Mouse (Mus musculus) left cerebral cortex, postnatal 4 days (tissue): ENCODE data around the gene Ttll6. TPM values are rescaled to one million over a fixed set of nuclear protein-coding genes. Genes with fewer than 3 reads are reported as not detected.
A peak's percentile ranks its signal among the peaks of the same experiment; 100 is the strongest.

ENCODE experiments used
- DNase-seq: peaks from one replicate; pipeline ENCODE4 v3.0.0-alpha.2; 2022
- intact Hi-C: fragments of 180-260 bp; cut with DNase I; formaldehyde crosslinking; loops from one replicate; pipeline ENCODE4 v1.15.1; 2025
- total RNA-seq, 2 experiments: library from RNA; stranded (reverse); gene quantifications; 2 replicates each; pipeline ENCODE4 v1.2.3; 2021

The Ttll6 gene
- total RNA-seq, 2 experiments from 2014 or later, result 0.28 to 0.32 TPM

DNA sequence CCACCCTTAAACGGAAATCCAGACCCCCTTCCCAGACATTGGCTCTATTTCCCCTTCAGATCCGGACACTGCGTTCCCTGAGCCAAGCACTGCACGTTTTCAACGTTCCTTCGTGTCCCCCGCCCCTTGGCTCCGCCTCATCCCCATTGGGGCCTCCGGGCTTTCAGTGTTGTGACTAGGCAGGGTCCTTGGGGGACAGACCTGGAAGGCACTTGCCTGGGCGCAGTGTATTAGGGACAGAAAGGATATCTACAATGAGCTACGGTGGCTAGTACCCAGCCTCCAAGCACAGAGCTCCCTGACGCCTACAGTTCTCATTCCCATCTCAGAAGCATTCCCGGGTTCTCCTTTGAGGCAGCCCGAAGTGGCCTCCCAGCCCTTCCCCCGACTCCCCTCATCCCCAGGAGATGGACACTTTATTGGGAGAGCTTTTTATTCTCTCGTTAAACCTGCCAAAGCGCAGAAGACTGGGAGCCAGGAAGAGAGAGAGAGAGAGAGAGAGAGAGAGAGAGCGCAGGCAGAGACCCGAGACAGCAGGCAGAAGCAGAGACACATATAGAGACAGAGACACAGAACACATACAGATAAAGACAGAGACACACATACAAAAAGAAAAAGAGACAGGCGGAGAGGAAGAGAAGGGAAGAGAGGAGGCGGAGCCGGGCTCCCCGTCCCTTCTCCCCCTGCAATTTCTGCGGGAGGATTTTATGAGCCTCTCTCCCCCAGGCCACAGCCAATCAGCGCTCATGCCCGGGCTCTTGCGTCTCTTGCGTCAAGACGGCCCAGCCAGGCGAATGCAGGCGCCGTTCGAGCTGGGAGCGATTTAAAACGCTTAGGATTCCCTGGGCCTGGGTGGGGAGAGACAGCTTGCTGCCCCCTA, 60.2 kb downstream of the Ttll6 start, which contains the start of gene Hoxb13:
Gene Hoxb13 (plus strand): TSS at position 796 of the 880 bp plus-strand sequence.
- DNase-seq, result no peak
- intact Hi-C loops, result no loop called here

GRCm38 (mm10) chr11:96194401-96194710, 60.8 kb downstream of the Ttll6 start:
- intact Hi-C loops, result no loop called here
- no peak for DNase-seq

DNA sequence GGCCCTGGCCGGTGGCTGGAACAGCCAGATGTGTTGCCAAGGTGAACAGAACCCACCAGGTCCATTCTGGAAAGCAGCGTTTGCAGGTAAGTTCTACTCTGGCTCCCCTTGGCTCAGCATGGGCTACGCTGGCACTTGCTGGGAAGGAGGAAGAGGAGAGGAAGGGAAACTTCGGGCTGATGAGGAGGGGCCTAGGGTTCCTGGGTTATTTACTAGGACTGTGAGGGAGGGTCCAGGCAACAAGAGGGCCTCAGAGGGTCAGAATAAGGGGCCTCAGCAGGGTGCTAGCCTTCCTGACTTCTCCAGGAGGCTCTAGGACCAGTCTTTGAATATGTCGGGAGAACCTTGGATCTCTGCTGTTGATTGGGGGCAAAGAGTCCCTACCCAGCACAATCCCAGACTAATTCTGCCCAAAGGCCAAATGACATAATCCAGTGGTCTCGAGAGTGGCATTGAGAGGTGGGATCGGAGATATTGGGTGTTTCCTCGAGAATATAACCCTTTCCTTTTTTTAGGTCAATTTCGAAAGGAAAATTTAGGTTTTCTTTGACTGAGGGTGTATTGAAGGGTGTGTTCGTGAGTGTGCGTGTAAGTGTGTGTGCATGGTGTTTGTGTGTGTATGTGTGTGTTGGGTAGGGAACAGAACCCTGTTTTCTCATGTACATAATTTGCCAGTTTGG, 61.5 kb downstream of the Ttll6 start:
- DNase-seq, result no peak
- intact Hi-C loops, result no loop called here

DNA sequence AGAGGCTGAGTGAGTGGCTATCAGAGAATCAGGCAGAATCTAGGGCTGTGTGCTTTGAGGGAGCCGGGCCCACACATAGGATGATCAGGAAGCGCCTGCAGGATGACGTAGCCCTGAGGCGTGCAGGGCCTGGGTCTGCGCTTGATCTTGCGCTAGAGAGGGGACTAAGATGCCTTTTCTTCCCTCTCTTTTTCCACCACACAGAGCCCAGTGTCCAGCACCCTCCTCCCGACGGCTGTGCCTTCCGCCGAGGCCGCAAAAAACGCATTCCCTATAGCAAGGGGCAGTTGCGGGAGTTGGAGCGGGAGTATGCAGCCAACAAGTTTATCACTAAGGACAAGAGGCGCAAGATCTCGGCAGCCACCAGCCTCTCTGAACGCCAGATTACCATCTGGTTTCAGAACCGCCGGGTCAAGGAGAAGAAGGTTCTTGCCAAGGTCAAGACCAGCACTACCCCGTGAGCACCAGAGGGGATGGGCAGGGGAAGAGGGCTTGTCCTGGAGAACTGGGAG, 62.2 kb downstream of the Ttll6 start:
- intact Hi-C loops, result no loop called here
- no peak for DNase-seq

DNA sequence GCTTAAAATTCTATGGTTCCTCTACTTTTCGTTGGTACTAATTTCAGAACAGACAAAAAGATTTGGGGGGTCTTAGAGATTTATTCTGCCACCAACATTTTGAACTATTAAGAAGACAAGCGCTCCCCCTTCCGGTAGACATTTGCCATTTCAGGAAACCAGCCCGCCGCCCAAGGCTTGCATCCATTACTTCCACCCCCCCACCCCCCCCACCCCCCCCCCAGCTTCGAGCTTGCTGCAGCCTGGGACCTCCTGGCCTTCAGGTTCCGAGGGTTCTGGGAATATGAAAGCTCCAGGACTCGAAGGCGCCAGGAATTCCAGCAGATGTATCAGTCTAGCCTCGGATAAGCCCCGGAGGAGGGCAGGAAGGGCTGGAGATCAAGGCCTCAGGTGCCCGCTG, 65.1 kb downstream of the Ttll6 start:
- intact Hi-C loops, result no loop called here
- DNase-seq, result peak; percentile 46

- intact Hi-C loops, result no loop called here
Measured at GRCm38 (mm10) chr11:96199181-96200086, 65.8 kb downstream of the Ttll6 start.

DNA sequence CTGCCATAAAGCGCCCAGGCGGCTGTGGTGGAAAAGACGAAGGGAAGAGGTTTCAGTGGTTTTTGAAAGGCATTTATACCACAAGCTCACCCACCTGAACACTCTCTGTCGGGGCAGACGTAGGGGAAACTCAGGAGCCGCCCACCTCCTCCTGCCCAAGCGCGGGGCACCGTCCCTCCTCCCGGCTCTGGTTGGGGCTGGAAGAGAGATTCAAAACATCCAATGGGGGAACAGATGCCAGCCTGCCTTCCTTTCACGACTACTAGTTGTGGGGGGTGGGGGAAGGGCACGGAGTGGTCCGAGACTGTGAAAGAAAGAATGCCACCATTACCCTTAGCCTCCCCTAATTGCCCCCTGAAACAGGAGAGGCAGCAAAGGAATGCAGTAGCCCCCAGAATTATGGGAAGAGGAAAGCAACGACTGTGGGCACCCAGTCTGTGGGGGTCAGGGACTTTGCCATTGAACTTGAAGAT, 66.6 kb downstream of the Ttll6 start:
- intact Hi-C loops, result no loop called here
- DNase-seq, result no peak

More at GRCm38 (mm10) chr11:96199181-96200086, 65.8 kb downstream of the Ttll6 start:
- DNase-seq, result no peak

DNA sequence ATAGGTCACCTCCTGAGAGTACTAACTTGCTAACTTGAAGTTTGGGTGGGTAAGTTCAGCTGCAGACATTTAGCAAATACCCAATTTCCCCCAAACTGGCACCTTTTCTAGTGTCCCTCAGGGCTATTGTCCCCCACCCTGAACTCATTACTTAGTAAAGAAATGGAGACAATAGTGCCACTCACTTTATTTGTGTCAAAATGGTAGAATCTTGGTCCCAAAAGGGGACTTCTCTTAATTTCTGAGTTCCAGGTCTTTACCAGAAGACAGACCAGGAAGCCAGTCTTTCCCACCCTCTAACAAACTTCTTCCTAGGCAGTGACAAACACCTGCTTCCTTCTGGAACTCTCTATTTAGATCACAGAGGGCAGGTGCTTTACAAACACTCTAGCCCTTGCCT, 68.2 kb downstream of the Ttll6 start:
- intact Hi-C loops, result no loop called here
- no peak for DNase-seq

DNA sequence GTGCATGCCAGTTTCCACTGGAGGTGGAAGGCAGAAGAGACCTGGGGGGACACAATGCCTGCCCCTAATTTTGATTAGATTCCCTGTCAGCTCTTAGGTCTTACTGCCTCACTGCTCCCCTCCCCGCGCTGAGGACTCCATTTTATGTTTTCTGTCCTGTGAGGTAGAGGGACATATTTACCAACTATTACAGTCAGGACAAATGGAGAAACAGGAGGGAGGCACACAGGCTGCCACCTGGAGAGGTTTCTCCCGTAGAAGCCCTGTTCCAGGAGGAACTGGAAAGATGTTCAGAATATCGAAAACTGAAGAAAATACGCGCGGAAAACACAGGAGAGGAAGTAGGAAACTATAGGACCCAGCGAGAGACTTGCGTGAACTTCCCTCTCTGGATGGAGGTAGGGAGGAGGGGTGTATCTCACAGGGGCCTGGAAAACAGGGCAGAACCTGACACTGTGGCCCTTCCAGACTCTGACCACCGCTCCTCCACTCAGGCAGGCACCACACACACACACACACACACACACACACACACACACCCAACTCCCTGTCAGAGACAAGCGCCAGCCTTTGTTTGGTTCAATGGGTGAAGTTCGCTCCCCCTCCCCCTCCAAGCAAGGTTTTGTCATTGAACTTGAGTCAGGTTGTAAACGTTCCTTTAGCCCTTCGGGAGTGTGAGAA, 69.0 kb downstream of the Ttll6 start:
- no peak for DNase-seq
- intact Hi-C loops, result no loop called here

- DNase-seq, result no peak
- intact Hi-C loops, result no loop called here
Measured at GRCm38 (mm10) chr11:96203182-96203788, 69.7 kb downstream of the Ttll6 start.

GRCm38 (mm10) chr11:96203789-96204186, 70.2 kb downstream of the Ttll6 start:
- intact Hi-C loops, result no loop called here
- DNase-seq, result no peak

DNA sequence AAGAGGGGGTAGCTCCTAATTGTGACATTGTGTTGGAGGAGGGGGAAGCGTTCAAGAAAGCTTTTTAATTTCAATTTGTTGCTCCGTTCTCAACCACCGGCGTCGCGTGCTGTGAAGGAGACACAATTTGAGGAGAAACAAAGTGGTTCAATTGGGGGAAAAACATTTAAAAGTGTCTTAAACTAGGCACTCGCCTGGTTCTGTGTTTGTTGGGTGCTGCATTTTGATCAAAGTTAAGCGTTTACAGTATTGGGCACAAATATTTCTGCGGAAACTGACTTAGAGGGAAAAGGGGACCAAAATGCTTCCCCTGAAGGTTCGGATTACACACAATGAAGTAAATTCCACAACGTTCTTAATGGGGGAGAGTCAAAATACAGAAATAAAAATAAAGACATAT, 70.8 kb downstream of the Ttll6 start:
- DNase-seq, result no peak
- intact Hi-C loops, result no loop called here

DNA sequence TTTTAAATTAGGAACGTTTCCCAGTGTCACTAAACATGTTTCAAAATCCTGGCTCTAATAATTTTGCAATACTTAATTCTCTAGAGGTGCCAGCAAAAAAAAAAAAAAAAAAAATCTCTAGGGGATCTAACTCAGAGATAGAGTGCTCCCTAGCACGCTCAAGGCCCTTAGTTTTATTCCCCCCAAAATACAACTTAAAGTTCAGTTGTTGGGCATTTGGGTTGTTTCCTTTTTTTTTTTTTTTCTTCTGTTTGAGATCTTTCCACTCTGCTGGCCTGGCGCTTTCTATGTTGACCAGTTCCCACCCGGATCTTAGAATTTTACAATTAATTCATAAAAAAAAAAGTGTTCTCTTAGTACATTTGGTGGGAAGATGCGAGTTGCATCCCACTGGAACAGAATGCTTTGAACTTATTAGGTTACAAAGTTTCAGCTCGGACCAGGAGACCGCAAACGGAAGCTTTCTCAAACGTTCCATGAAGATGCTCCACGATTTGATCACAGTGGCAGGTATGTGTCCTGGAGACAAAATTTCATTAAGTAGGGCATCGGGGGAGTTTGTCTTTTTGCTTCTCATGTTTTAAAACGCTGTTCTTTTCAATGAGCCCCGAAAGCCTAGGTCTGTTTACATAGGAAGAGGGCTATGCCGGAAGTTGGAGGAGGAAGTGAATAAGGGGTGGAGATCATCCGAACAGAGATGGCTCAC, 72.0 kb downstream of the Ttll6 start:
- intact Hi-C loops, result no loop called here
- no peak for DNase-seq

Other genes starting within 250 kb of the Ttll6 start
- gene B4galnt2, start 218.9 kb upstream of the Ttll6 start, total RNA-seq, result not detected
- 1 to 10 TPM; 2.6 to 3.5 TPM for gene Igf2bp1, start 127.8 kb upstream of the Ttll6 start, total RNA-seq
- gene Gip, start 109.2 kb upstream of the Ttll6 start, total RNA-seq, result not detected
- gene Snf8, start 98.9 kb upstream of the Ttll6 start, total RNA-seq, result 10 to 100 TPM; 88.0 to 94.0 TPM
- gene Ube2z, start 68.4 kb upstream of the Ttll6 start, total RNA-seq, result 10 to 100 TPM; 68.1 to 72.8 TPM
- 100 to 1,000 TPM; 349 to 390 TPM for gene Atp5g1, start 58.1 kb upstream of the Ttll6 start, total RNA-seq
- not detected for gene Calcoco2, start 21.8 kb upstream of the Ttll6 start, total RNA-seq
- not detected for gene Hoxb13, start 60.5 kb downstream of the Ttll6 start, total RNA-seq
- gene Hoxb9, start 137.7 kb downstream of the Ttll6 start, total RNA-seq, result not detected
- not detected for gene Hoxb8, start 148.1 kb downstream of the Ttll6 start, total RNA-seq
- not detected for gene Hoxb7, start 152.8 kb downstream of the Ttll6 start, total RNA-seq
- gene Hoxb6, start 158.7 kb downstream of the Ttll6 start, total RNA-seq, result not detected
- not detected for gene Hoxb5, start 169.6 kb downstream of the Ttll6 start, total RNA-seq
- gene Hoxb4, start 184.5 kb downstream of the Ttll6 start, total RNA-seq, result not detected
- not detected for gene Hoxb3, start 189.5 kb downstream of the Ttll6 start, total RNA-seq
- gene Hoxb2, start 216.7 kb downstream of the Ttll6 start, total RNA-seq, result not detected
- not detected for gene Hoxb1, start 232.0 kb downstream of the Ttll6 start, total RNA-seq